Mouse (Mus musculus): ENCODE results near the gene Epas1. TPM values are rescaled to one million over a fixed set of nuclear protein-coding genes. Genes with fewer than 3 reads are reported as not detected.
A peak's percentile ranks its signal among the peaks of the same experiment; 100 is the strongest.

Gene Epas1
- total and polyA plus RNA-seq, 2 experiments from 2014 or later, result 4.7 to 14.3 TPM

DNA sequence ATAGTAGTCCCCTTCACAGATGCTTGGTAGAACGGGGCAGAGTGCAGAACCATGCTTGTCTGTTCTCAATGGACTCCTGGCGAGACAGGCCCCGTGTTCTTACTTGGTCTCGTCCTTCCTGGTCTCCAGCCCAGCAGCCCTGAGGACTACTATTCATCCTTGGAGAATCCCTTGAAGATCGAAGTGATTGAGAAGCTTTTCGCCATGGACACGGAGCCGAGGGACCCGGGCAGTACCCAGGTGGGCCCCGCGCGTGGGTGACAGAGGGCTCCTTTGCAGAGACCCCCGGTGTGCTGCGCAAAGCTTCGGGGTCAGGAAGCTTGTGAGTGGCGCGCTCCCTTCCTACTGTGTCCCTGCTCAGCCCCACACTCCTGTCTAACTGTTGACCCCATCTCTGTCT, 72.9 kb downstream of the Epas1 start:
- Histone ChIP-seq H3K36me3 (ENCODE audit: insufficient read depth) (no peaks in the 10 kb centered on the region), H3K4me3 (ENCODE audit: low read depth, low read length) (no peak overlapping the region), H3K4me1 (ENCODE audit: insufficient read depth) (no peaks in the 10 kb centered on the region), H3K27me3 (ENCODE audit: insufficient read depth, low read length) (no peaks in the 10 kb centered on the region), H3K9me3 (ENCODE audit: low read length) (no peaks in the 10 kb centered on the region), H3K4me2 (ENCODE audit: low read depth) (no peak overlapping the region), H3K9ac (no peak overlapping the region), H3K27ac (ENCODE audit: low read depth, low read length) (no peak overlapping the region)
- no peak for TF ChIP-seq CTCF (IDR thresholded peaks at IDR 0.05; ENCODE audit: low read depth)
- ATAC-seq, result no peak
- DNase-seq, result no peak
- 95% methylated on average over 17 of the region's 17 CpGs for WGBS

DNA sequence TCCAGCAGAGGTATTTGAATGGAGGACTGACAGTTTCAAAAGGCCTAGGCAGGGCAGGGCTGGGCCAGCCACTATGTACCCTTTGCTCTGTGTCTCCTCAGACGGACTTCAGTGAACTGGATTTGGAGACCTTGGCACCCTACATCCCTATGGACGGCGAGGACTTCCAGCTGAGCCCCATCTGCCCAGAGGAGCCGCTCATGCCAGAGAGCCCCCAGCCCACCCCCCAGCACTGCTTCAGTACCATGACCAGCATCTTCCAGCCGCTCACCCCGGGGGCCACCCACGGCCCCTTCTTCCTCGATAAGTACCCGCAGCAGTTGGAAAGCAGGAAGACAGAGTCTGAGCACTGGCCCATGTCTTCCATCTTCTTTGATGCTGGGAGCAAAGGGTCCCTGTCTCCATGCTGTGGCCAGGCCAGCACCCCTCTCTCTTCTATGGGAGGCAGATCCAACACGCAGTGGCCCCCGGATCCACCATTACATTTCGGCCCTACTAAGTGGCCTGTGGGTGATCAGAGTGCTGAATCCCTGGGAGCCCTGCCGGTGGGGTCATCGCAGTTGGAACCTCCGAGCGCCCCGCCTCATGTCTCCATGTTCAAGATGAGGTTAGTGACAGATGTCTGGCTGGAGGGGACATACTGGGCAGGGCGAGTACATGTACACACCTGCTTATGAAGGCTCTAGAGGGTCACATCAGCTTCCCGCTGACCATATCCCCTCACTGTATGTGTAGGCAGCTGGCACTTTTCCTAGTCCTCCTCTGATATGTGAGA, 74.1 kb downstream of the Epas1 start:
- 94% methylated on average over 19 of the region's 19 CpGs for WGBS
- Histone ChIP-seq H3K4me3 (ENCODE audit: low read depth, low read length) (no peak overlapping the region), H3K36me3 (ENCODE audit: insufficient read depth) (no peaks in the 10 kb centered on the region), H3K27me3 (ENCODE audit: insufficient read depth, low read length) (no peaks in the 10 kb centered on the region), H3K4me2 (ENCODE audit: low read depth) (no peak overlapping the region), H3K4me1 (ENCODE audit: insufficient read depth) (no peaks in the 10 kb centered on the region), H3K27ac (ENCODE audit: low read depth, low read length) (no peak overlapping the region), H3K9me3 (ENCODE audit: low read length) (no peaks in the 10 kb centered on the region), H3K9ac (no peak overlapping the region)
- no peak for TF ChIP-seq CTCF (IDR thresholded peaks at IDR 0.05; ENCODE audit: low read depth)
- no peak for DNase-seq
- ATAC-seq, result no peak

DNA sequence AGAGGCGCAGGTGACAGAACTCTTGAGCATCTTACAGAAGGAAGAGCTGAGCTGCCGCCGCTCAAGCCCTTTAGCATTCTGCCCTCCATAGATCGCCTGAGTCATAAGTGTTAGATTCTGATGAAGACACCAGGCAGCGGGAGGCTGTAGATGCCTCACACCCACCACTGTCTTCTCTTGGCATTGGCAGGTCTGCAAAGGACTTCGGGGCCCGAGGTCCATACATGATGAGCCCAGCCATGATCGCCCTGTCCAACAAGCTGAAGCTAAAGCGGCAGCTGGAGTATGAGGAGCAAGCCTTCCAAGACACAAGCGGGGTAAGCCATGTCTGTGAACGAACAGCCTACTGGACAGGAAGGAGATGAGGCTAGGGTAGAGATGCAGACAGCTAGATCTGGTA, 75.0 kb downstream of the Epas1 start:
- ATAC-seq, result no peak
- no peak for DNase-seq
- Histone ChIP-seq H3K9ac (no peak overlapping the region), H3K4me2 (ENCODE audit: low read depth) (no peak overlapping the region), H3K27me3 (ENCODE audit: insufficient read depth, low read length) (no peaks in the 10 kb centered on the region), H3K9me3 (ENCODE audit: low read length) (no peaks in the 10 kb centered on the region), H3K36me3 (ENCODE audit: insufficient read depth) (no peaks in the 10 kb centered on the region), H3K4me1 (ENCODE audit: insufficient read depth) (no peaks in the 10 kb centered on the region), H3K27ac (ENCODE audit: low read depth, low read length) (no peak overlapping the region), H3K4me3 (ENCODE audit: low read depth, low read length) (no peak overlapping the region)
- no peak for TF ChIP-seq CTCF (IDR thresholded peaks at IDR 0.05; ENCODE audit: low read depth)
- 96% methylated on average over 11 of the region's 11 CpGs for WGBS

DNA sequence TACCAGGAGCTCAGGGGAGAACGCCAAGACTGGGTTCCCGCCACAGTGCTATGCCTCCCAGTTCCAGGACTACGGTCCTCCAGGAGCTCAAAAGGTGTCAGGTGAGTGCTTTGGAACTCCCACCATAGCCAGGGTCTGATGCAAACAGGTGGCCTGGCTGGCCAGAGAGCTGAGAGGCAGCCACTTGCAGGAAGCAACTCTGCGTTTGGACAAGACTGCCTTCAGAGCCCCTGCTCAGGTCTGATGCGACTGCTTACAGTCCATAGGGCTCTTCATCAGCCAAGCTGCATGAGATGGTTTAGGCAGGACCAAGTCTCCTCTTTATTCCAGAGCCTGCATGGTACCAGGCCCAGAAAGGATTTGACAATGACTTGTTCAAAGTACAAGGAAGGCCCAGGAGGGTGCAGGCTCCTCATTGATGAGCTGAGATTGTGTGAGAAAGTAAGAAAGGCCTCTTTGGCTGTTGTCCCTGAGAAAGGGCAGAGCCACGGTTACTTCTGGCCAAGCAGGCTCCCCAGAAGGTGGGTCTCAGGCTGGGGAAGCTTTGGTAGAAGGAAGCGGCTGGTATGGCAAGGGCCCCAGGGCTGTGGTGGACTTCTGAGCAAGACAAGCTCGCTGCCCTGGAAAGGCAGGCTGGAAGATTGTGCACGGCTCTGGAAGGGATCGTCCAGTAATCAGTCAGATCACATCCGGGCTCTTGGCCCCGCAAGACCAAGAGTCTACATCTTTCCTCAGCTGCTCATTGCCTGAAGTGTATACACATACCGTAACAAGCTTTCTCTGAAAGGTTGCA, 76.1 kb downstream of the Epas1 start:
- H3K4me2 ChIP-seq (ENCODE audit: low read depth), result no peak overlapping the region
- ATAC-seq (no peak), DNase-seq (no peak)
- 89% methylated on average over 13 of the region's 13 CpGs for WGBS
- TF ChIP-seq CTCF (IDR thresholded peaks at IDR 0.05; ENCODE audit: low read depth), result no peak
- no peaks in the 10 kb centered on the region for H3K36me3 ChIP-seq (ENCODE audit: insufficient read depth)
- H3K4me3 ChIP-seq (ENCODE audit: low read depth, low read length), result no peak overlapping the region
- H3K9ac ChIP-seq, result no peak overlapping the region
- H3K27me3 ChIP-seq (ENCODE audit: insufficient read depth, low read length), result no peaks in the 10 kb centered on the region
- no peaks in the 10 kb centered on the region for H3K4me1 ChIP-seq (ENCODE audit: insufficient read depth)
- no peak overlapping the region for H3K27ac ChIP-seq (ENCODE audit: low read depth, low read length)
- H3K9me3 ChIP-seq (ENCODE audit: low read length), result no peaks in the 10 kb centered on the region

DNA sequence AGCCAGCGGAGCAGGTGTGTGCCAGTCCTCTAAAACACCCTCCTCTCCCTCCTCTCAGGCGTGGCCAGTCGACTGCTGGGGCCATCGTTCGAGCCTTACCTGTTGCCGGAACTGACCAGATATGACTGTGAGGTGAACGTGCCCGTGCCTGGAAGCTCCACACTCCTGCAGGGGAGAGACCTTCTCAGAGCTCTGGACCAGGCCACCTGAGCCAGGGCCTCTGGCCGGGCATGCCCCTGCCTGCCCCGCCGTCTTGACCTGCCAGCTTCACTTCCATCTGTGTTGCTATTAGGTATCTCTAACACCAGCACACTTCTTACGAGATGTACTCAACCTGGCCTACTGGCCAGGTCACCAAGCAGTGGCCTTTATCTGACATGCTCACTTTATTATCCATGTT, 77.4 kb downstream of the Epas1 start:
- Histone ChIP-seq H3K9ac (no peak overlapping the region), H3K4me2 (ENCODE audit: low read depth) (no peak overlapping the region), H3K27ac (ENCODE audit: low read depth, low read length) (no peak overlapping the region), H3K4me3 (ENCODE audit: low read depth, low read length) (no peak overlapping the region), H3K9me3 (ENCODE audit: low read length) (no peaks in the 10 kb centered on the region), H3K36me3 (ENCODE audit: insufficient read depth) (no peaks in the 10 kb centered on the region), H3K4me1 (ENCODE audit: insufficient read depth) (no peaks in the 10 kb centered on the region), H3K27me3 (ENCODE audit: insufficient read depth, low read length) (no peaks in the 10 kb centered on the region)
- no peak for TF ChIP-seq CTCF (IDR thresholded peaks at IDR 0.05; ENCODE audit: low read depth)
- ATAC-seq (no peak), DNase-seq (no peak)
- WGBS, result 91% methylated on average over 12 of the region's 12 CpGs

DNA sequence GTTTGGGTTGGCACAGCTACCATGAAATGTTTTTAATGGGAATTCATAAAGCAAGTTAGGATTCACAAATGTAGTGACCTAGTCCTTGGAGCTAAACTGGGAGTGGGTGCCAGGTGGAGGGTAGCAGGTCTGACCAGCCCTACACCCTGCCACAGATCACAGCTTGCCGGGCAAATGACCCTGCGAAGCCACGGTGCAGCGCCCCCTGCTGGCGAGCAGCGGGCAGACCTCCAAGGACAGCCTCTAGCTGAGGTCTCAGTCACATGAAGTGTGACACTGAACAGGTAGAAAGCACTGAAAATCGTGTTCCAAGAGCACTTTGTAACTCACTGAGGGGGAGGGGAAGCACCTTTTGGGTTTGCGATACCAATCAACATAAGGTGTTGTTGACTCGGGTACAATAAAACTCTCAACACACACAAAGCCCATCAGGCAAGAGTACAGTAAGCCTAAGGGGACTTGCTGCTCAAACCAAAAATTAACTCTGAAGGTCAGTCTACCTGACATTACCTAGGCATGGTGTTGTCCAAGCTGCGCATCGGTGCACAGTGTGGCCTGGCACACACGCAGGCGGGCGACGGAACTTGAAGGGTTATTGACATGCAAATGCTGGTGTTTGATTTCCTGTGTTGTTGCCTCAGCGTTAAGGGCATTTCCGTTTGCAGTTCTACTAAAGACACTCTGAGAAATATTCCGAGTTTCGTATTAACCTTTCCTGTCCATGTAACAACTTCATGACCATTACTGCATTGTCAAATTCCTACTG, 79.2 kb downstream of the Epas1 start:
- no peak for DNase-seq
- 70% methylated on average over 19 of the region's 19 CpGs for WGBS
- H3K4me1 ChIP-seq (ENCODE audit: insufficient read depth), result no peaks in the 10 kb centered on the region

More for the DNA sequence above, 79.2 kb downstream of the Epas1 start:
- Histone ChIP-seq H3K4me3 (ENCODE audit: low read depth, low read length) (no peak overlapping the region), H3K27me3 (ENCODE audit: insufficient read depth, low read length) (no peaks in the 10 kb centered on the region), H3K9me3 (ENCODE audit: low read length) (no peaks in the 10 kb centered on the region), H3K36me3 (ENCODE audit: insufficient read depth) (no peaks in the 10 kb centered on the region), H3K9ac (no peak overlapping the region), H3K27ac (ENCODE audit: low read depth, low read length) (no peak overlapping the region), H3K4me2 (ENCODE audit: low read depth) (no peak overlapping the region)
- TF ChIP-seq CTCF (IDR thresholded peaks at IDR 0.05; ENCODE audit: low read depth), result peak; percentile 62
- no peak for ATAC-seq
